Mouse (Mus musculus): ENCODE results near the gene Lysmd3. TPM values are rescaled to one million over a fixed set of nuclear protein-coding genes. Genes with fewer than 3 reads are reported as not detected.

Lysmd3 gene
- polyA plus RNA-seq, 1 experiment: 4.4 TPM

DNA sequence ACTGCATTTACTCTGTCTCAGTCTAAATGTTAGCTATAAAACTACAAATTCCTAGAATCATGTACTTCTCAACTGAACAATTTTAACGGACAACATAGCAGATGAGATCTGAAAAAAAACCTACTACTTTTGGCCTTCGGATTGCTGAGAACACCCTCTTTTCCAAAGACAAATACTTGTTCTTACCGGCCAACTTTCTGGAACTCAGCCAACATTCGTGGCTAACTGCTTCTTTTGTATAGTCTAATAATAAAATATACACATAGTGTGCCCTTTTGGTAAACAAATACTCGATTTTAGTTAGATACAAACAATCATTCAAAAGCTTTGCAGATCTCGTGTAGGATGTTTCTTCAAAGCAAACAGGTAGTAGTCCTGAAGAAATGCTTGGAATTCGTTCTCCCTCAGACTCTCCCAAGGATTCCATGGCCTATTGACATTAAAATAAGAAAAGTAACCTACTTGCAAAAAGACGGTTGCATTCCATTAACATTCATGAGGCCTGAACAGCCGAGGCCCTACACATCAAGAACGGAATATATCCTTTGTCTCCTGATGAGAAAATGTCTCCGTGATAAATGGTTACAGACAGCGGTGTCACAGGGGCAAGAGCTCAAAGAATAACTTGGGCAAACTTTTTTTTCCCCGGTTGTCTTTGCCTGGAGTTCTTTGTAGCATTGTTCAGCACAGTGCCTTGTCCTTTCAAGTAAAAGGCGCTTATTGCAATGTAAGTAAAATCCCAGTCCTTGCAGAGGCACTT is 1.2 kb upstream of the Lysmd3 start:
- Histone ChIP-seq H3K4me1 (ENCODE audit: control insufficient read depth, insufficient read depth, low read length) (no peaks in the 10 kb centered on the region; the same call in 1 of the 2 replicates), H3K4me3 (ENCODE audit: insufficient read depth, low read depth, low read length) (no peak overlapping the region), H3K27ac (ENCODE audit: insufficient read depth, low read depth, low read length) (no peak overlapping the region), H3K27me3 (replicated peaks; ENCODE audit: control insufficient read depth, insufficient read depth, low read length) (no peaks in the 10 kb centered on the region), H3K36me3 (ENCODE audit: control insufficient read depth, insufficient read depth, low read length) (no peaks in the 10 kb centered on the region)
- WGBS: 36% methylated on average over 14 of the region's 14 CpGs
- TF ChIP-seq POLR2A (IDR thresholded peaks at IDR 0.05; ENCODE audit: low read depth, low read length) (no peak), CTCF (conservative IDR thresholded peaks at IDR 0.05; ENCODE audit: insufficient read depth, insufficient read length, low read depth, low read length) (no peak)
- peak; percentile 23 for DNase-seq

DNA sequence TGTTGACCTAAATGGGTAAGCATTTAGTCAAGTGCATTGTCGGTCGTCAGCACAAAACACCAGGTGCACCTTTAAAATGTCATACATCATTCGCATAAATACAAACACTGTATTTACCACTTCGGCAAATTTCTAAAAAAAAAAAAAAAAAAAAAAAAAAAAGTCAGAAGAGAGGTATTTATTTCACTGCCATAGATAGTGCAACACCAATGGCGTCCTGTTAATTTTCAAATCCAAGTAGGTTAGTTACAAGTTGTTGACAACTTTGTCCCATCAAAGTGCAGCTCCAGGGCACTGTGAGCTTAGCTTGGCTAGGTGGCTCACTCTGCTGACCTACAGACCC is 484 bp upstream of the Lysmd3 start:
- Histone ChIP-seq H3K36me3 (ENCODE audit: control insufficient read depth, insufficient read depth, low read length) (no peaks in the 10 kb centered on the region), H3K4me3 (ENCODE audit: insufficient read depth, low read depth, low read length) (peak overlapping the region; percentile 75), H3K27ac (ENCODE audit: insufficient read depth, low read depth, low read length) (peak overlapping the region; percentile 81), H3K27me3 (replicated peaks; ENCODE audit: control insufficient read depth, insufficient read depth, low read length) (no peaks in the 10 kb centered on the region), H3K4me1 (ENCODE audit: control insufficient read depth, insufficient read depth, low read length) (no peaks in the 10 kb centered on the region; the same call in 1 of the 2 replicates)
- TF ChIP-seq CTCF (conservative IDR thresholded peaks at IDR 0.05; ENCODE audit: insufficient read depth, insufficient read length, low read depth, low read length) (no peak), POLR2A (IDR thresholded peaks at IDR 0.05; ENCODE audit: low read depth, low read length) (no peak)
- WGBS: 23% methylated on average over 5 of the region's 5 CpGs
- DNase-seq: no peak

DNA sequence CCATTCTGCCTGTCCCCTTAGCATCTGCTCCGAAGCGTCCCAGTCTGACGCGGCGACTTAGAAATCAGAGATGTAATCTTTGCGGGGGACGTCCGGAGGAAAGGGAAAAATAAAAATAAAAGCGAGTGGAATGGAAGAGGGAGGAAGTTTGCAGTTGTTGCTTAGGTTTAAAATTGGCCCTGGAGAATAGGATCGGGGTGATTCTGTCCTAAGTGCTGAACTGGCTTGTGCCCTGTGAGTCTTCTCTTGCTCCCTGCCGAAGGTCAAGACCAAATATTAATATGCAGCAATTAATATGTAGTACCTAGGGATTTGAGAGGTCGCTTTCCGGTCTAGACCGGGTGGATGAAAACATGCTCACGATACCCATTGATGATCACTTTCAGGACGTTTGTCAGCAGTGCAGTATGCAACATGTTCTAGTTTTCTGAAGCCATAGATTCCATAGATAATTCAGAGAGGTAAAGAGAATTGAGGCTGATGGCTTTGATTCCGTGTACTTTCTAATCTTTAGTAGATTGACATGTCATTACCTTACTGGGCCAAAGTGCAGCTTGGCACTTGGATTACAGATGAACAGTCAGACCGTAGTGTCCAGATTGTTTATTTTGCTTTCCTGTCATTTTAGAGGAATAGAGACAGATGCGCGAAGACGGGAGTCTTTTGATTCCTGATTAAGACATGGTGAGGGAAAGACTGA is 740 bp downstream of the Lysmd3 start:
- H3K27ac ChIP-seq (ENCODE audit: insufficient read depth, low read depth, low read length): peak overlapping the region; percentile 55
- 4% methylated on average over 21 of the region's 21 CpGs for WGBS
- H3K27me3 ChIP-seq (replicated peaks; ENCODE audit: control insufficient read depth, insufficient read depth, low read length): no peaks in the 10 kb centered on the region
- TF ChIP-seq POLR2A (IDR thresholded peaks at IDR 0.05; ENCODE audit: low read depth, low read length) (no peak), CTCF (conservative IDR thresholded peaks at IDR 0.05; ENCODE audit: insufficient read depth, insufficient read length, low read depth, low read length) (no peak)
- peak; percentile 24 for DNase-seq
- H3K36me3 ChIP-seq (ENCODE audit: control insufficient read depth, insufficient read depth, low read length): no peaks in the 10 kb centered on the region
- no peaks in the 10 kb centered on the region; the same call in 1 of the 2 replicates for H3K4me1 ChIP-seq (ENCODE audit: control insufficient read depth, insufficient read depth, low read length)
- H3K4me3 ChIP-seq (ENCODE audit: insufficient read depth, low read depth, low read length): peak overlapping the region; percentile 79

DNA sequence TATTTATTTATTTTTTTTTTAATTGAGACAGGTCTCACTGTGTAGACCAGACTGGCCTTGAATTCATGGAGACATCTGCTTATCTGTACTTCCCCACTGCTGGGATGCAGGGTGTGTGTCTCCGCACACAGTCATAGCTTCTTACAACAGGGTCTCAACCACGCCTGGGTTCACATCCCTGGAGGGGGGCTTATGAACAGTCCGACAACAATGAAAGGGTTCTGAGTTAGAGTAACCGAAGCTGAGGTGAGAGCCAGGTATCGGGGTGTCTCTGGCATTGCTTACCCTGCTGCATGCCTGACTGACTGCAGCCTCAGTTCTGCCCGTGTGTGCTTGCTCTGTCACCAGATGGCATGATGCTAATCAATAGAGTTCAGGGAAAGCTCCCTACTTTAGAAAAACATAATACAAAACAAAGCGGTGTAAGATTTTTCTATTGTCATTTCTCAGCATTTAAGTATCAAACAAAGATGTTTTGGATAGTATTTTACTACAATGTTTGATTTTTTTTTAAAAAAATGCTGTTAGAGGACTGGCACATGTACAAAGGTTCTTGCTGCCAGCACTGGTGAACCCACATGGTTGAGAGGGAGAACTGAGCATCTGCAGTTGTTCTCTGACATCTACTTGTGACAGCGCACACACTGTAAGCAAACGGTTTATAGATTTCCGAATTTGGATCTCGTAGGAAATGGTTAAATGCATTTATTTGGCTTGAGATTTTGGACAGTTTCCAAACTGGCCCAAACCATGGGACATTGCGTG is 6.3 kb downstream of the Lysmd3 start:
- no peaks in the 10 kb centered on the region; the same call in 1 of the 2 replicates for H3K4me1 ChIP-seq (ENCODE audit: control insufficient read depth, insufficient read depth, low read length)
- H3K27ac ChIP-seq (ENCODE audit: insufficient read depth, low read depth, low read length): no peak overlapping the region
- no peaks in the 10 kb centered on the region for H3K27me3 ChIP-seq (replicated peaks; ENCODE audit: control insufficient read depth, insufficient read depth, low read length)
- no peak overlapping the region for H3K4me3 ChIP-seq (ENCODE audit: insufficient read depth, low read depth, low read length)
- WGBS: 84% methylated on average over 12 of the region's 12 CpGs
- DNase-seq: no peak
- TF ChIP-seq POLR2A (IDR thresholded peaks at IDR 0.05; ENCODE audit: low read depth, low read length) (no peak), CTCF (conservative IDR thresholded peaks at IDR 0.05; ENCODE audit: insufficient read depth, insufficient read length, low read depth, low read length) (no peak)
- H3K36me3 ChIP-seq (ENCODE audit: control insufficient read depth, insufficient read depth, low read length): peaks cover 8% of the 10 kb centered on the region

DNA sequence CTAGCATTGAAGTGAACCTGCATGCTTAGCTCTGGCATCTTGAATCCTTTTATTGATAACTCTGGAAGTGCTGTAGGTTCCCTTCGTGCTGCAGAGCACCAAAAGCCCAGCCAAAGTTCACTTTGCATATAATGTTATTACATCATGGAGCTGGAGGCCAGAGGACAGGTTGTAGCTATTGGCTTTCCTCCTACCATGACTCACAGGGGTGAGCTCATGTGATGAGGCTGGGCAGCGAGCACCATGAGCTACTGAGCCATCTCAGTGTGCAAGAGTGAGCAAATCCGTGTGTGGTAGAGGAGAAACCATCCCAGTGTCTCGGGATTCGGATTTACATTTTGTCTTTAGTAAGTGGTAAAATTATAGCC is 6.9 kb downstream of the Lysmd3 start:
- Histone ChIP-seq H3K4me3 (ENCODE audit: insufficient read depth, low read depth, low read length) (no peak overlapping the region), H3K36me3 (ENCODE audit: control insufficient read depth, insufficient read depth, low read length) (peaks cover 11% of the 10 kb centered on the region), H3K27me3 (replicated peaks; ENCODE audit: control insufficient read depth, insufficient read depth, low read length) (no peaks in the 10 kb centered on the region), H3K27ac (ENCODE audit: insufficient read depth, low read depth, low read length) (no peak overlapping the region), H3K4me1 (ENCODE audit: control insufficient read depth, insufficient read depth, low read length) (no peaks in the 10 kb centered on the region)
- TF ChIP-seq CTCF (conservative IDR thresholded peaks at IDR 0.05; ENCODE audit: insufficient read depth, insufficient read length, low read depth, low read length): no peak
- TF ChIP-seq POLR2A (IDR thresholded peaks at IDR 0.05; ENCODE audit: low read depth, low read length): no peak
- 77% methylated on average over 5 of the region's 5 CpGs for WGBS
- DNase-seq: no peak

DNA sequence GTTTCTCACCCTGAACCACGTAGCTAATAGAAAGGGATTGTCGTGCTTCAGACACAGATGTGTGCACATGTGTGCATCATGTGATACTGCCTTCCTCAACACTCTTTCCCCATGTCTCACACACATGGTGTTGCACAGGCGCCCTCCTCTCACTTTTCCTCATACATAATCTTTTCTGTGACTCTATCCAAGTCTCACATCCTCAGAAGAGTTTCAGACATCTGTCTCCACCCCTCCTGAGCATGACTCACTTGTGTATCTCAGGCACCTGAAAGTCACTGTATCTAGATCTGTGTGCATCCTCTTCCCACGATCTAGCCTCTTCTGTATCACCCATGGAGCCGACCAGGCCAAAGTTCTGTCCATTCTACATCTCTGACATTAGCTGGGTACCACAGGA is 10.2 kb downstream of the Lysmd3 start:
- DNase-seq: no peak
- H3K4me1 ChIP-seq (ENCODE audit: control insufficient read depth, insufficient read depth, low read length): no peaks in the 10 kb centered on the region
- TF ChIP-seq CTCF (conservative IDR thresholded peaks at IDR 0.05; ENCODE audit: insufficient read depth, insufficient read length, low read depth, low read length) (no peak), POLR2A (IDR thresholded peaks at IDR 0.05; ENCODE audit: low read depth, low read length) (no peak)
- H3K27ac ChIP-seq (ENCODE audit: insufficient read depth, low read depth, low read length): no peak overlapping the region
- H3K4me3 ChIP-seq (ENCODE audit: insufficient read depth, low read depth, low read length): no peak overlapping the region
- H3K27me3 ChIP-seq (replicated peaks; ENCODE audit: control insufficient read depth, insufficient read depth, low read length): no peaks in the 10 kb centered on the region
- H3K36me3 ChIP-seq (ENCODE audit: control insufficient read depth, insufficient read depth, low read length): peaks cover 12% of the 10 kb centered on the region
- WGBS: 92% methylated on average over 5 of the region's 5 CpGs

DNA sequence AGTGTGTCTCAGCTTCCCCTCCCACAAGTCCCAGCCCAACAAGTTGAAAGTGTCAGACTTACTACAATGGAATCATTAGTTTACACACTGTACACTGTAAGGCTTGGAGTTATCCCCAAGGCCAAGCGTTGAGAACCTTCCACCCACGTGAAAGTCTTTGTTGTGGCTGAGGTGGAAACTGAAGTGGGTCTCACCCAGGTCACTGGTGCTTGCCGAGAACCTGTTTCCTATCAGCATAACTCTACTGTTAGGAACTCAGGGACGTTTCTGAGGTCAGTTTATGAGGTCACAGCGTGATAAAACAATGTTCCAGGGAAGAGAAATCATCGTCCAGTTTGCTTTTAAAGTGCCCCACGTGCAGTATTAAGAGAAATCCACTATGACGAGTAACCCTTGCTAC is 17.9 kb downstream of the Lysmd3 start:
- WGBS: 85% methylated on average over 8 of the region's 8 CpGs
- no peaks in the 10 kb centered on the region for H3K27me3 ChIP-seq (replicated peaks; ENCODE audit: control insufficient read depth, insufficient read depth, low read length)
- TF ChIP-seq CTCF (conservative IDR thresholded peaks at IDR 0.05; ENCODE audit: insufficient read depth, insufficient read length, low read depth, low read length) (no peak), POLR2A (IDR thresholded peaks at IDR 0.05; ENCODE audit: low read depth, low read length) (no peak)
- DNase-seq: no peak
- H3K4me3 ChIP-seq (ENCODE audit: insufficient read depth, low read depth, low read length): no peak overlapping the region
- peaks cover 3% of the 10 kb centered on the region for H3K36me3 ChIP-seq (ENCODE audit: control insufficient read depth, insufficient read depth, low read length)
- no peaks in the 10 kb centered on the region for H3K4me1 ChIP-seq (ENCODE audit: control insufficient read depth, insufficient read depth, low read length)
- H3K27ac ChIP-seq (ENCODE audit: insufficient read depth, low read depth, low read length): no peak overlapping the region

Measured in kidney, adult 2 months (tissue).